In the genomic region with DNA sequence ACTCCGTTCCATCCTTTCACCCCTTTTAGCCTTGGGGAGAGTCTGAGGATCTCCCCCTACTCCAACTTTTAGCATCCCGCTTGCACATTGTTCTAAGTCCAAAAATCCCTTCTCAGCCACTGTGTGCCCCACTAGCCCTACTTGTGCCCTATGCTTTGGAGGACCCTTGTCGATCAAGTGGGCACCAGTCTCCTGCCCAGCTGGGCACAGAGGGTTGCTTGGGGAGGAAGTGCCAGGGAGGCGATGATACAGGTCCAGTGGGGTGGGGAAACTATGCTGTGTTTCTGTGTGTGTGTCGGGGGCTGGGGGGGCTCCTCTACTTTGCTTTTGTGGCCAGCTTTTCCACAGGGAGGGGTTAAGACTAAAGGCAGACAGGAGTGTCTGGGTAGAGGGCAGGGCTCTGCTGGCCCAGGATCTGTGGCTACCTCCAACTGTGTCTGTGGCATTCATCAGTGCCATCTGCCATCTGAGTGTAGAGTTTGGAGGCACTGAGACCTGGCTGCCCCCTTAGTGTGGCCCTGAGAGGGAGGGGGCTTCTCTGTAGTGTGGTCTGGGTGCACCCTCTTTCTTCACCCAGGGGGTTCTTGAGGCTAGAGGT, we compare ENCODE assay signal across 8 mouse cellular contexts. TPM values are rescaled to one million over a fixed set of nuclear protein-coding genes. Genes with fewer than 3 reads are reported as not detected.
DNase-seq lines count a peak whose midpoint lies in the region; ATAC-seq and TF ChIP-seq lines count a peak whose summit lies in the region.

No protein-coding gene starts in this region.

- no peak for ATAC-seq in hindbrain, embryonic 12.5 days (ENCODE audit: low FRiP score)
- ATAC-seq in lung, embryonic 16.5 days (ENCODE audit: low read depth): no peak
- ATAC-seq in erythroid progenitor cell, adult 5-6 weeks (replicated peaks; ENCODE audit: low FRiP score, poor library complexity, severe bottlenecking): no peak

- H3K4me3 ChIP-seq in gastrocnemius, adult 2 months: peak overlapping the region; percentile 87
- peak overlapping the region; percentile 88 for H3K4me3 ChIP-seq in hindbrain, embryonic 12.5 days
- peak overlapping the region; percentile 81 for H3K4me3 ChIP-seq in lung, embryonic 16.5 days (ENCODE audit: low read length)

- TF ChIP-seq CTCF in gastrocnemius, adult 2 months (IDR thresholded peaks at IDR 0.05): no peak

- 25% methylated on average over 5 of the region's 5 CpGs for WGBS in hindbrain, embryonic 12.5 days
- WGBS in lung, embryonic 16.5 days: 21% methylated on average over 5 of the region's 5 CpGs

- no peaks in the 10 kb centered on the region for H3K36me3 ChIP-seq in hindbrain, embryonic 12.5 days
- no peaks in the 10 kb centered on the region; the same call in 1 of the 2 replicates for H3K36me3 ChIP-seq in lung, embryonic 16.5 days (ENCODE audit: control insufficient read depth, insufficient read depth, low read length)

- H3K4me1 ChIP-seq in hindbrain, embryonic 12.5 days: peaks cover 61% of the 10 kb centered on the region
- H3K4me1 ChIP-seq in lung, embryonic 16.5 days (replicated peaks; ENCODE audit: control insufficient read depth, insufficient read depth, low read length): peaks cover 28% of the 10 kb centered on the region

- H3K9me3 ChIP-seq in hindbrain, embryonic 12.5 days (replicated peaks): no peaks in the 10 kb centered on the region
- no peaks in the 10 kb centered on the region for H3K9me3 ChIP-seq in lung, embryonic 16.5 days (ENCODE audit: control insufficient read depth, low read length)

- H3K27ac ChIP-seq in gastrocnemius, adult 2 months: no peak overlapping the region
- H3K27ac ChIP-seq in hindbrain, embryonic 12.5 days: no peak overlapping the region
- no peak overlapping the region for H3K27ac ChIP-seq in lung, embryonic 16.5 days (ENCODE audit: low read length)

- H3K27me3 ChIP-seq in hindbrain, embryonic 12.5 days: peaks cover 14% of the 10 kb centered on the region
- H3K27me3 ChIP-seq in lung, embryonic 16.5 days (ENCODE audit: control insufficient read depth, insufficient read depth, low read depth, low read length): no peaks in the 10 kb centered on the region

- no peak for DNase-seq in gastrocnemius, adult 2 months
- DNase-seq in gastrocnemius, postnatal 36 days: no peak
- peak; percentile 51 for DNase-seq in cerebellum, adult 11-12 months
- DNase-seq in spleen, adult 12 weeks (ENCODE audit: low spot score): no peak
- no peak for DNase-seq in frontal cortex, postnatal 10 days (ENCODE audit: low spot score in 2 of 2)

- H3K9ac ChIP-seq in hindbrain, embryonic 12.5 days: peak overlapping the region; percentile 83
- peak overlapping the region; percentile 86 for H3K9ac ChIP-seq in lung, embryonic 16.5 days (ENCODE audit: low read length)

- intact Hi-C loops in gastrocnemius, adult 2 months (cut with DNase I): no loop called here
- intact Hi-C loops in gastrocnemius, postnatal 36 days (cut with DNase I): loop anchor here (5.0 kb wide), 1 partner anchor 100 kb away; no protein-coding TSS in a partner anchor

- peak overlapping the region; percentile 93 for H3K4me2 ChIP-seq in hindbrain, embryonic 12.5 days (replicated peaks)
- H3K4me2 ChIP-seq in lung, embryonic 16.5 days (ENCODE audit: low read depth, low read length): peak overlapping the region; percentile 90

RNA-seq across cellular contexts. Expression of a gene that starts 1.4 kb away (rescaled TPM):
- 1 to 10 TPM in 1 of 2 experiments, under 1 TPM in 1; 0.82 to 1.7 TPM for total RNA-seq in gastrocnemius, adult 2 months (2021)
- 1 to 10 TPM; 1.7 to 1.8 TPM for total RNA-seq in gastrocnemius, postnatal 36 days (2021)
- polyA plus RNA-seq in hindbrain, embryonic 12.5 days (2016; fragmentation: Nextera tagmentation; extraction: Ambion mirVana): 106 and 111 TPM in 2 replicates
- 49.6 and 54.2 TPM in 2 replicates for polyA plus RNA-seq in lung, embryonic 16.5 days (2015; fragmentation: Nextera tagmentation; extraction: Ambion mirVana)
- not detected in 2 replicates for total RNA-seq in erythroid progenitor cell, adult 5-6 weeks (2015; ENCODE audit: low replicate concordance)
- total RNA-seq in erythroid progenitor cell, adult 5-6 weeks (2017; ENCODE audit: low replicate concordance): not detected in 2 replicates
